Mouse (Mus musculus): Measurements from ENCODE around the gene Erich4. TPM values are rescaled to one million over a fixed set of nuclear protein-coding genes. Genes with fewer than 3 reads are reported as not detected.

The Erich4 gene
- polyA plus RNA-seq, 1 experiment: not detected

- Histone ChIP-seq H3K4me1 (ENCODE audit: control insufficient read depth, insufficient read depth, low read length) (no peaks in the 10 kb centered on the region), H3K27ac (ENCODE audit: insufficient read depth, low read length) (no peak overlapping the region), H3K4me3 (ENCODE audit: insufficient read depth, low read length) (no peak overlapping the region)
- TF ChIP-seq POLR2A (IDR thresholded peaks at IDR 0.05; ENCODE audit: low read depth, low read length) (no peak), CTCF (IDR thresholded peaks at IDR 0.05; ENCODE audit: borderline replicate concordance, insufficient read depth, low read length) (no peak)
These were observed 28.9 kb upstream of the Erich4 start for GRCm38 (mm10) chr7:25644631-25645030.

- no peaks in the 10 kb centered on the region for H3K4me1 ChIP-seq (ENCODE audit: control insufficient read depth, insufficient read depth, low read length)
- TF ChIP-seq POLR2A (IDR thresholded peaks at IDR 0.05; ENCODE audit: low read depth, low read length): no peak
- H3K4me3 ChIP-seq (ENCODE audit: insufficient read depth, low read length): no peak overlapping the region
- H3K27ac ChIP-seq (ENCODE audit: insufficient read depth, low read length): no peak overlapping the region
These were observed 28.4 kb upstream of the Erich4 start for GRCm38 (mm10) chr7:25644136-25644535.

GRCm38 (mm10) chr7:25639754-25640153 is 24.1 kb upstream of the Erich4 start:
- no peaks in the 10 kb centered on the region for H3K4me1 ChIP-seq (ENCODE audit: control insufficient read depth, insufficient read depth, low read length)
- no peak overlapping the region for H3K27ac ChIP-seq (ENCODE audit: insufficient read depth, low read length)
- TF ChIP-seq POLR2A (IDR thresholded peaks at IDR 0.05; ENCODE audit: low read depth, low read length) (no peak), CTCF (IDR thresholded peaks at IDR 0.05; ENCODE audit: borderline replicate concordance, insufficient read depth, low read length) (no peak)
- H3K4me3 ChIP-seq (ENCODE audit: insufficient read depth, low read length): no peak overlapping the region

- H3K4me3 ChIP-seq (ENCODE audit: insufficient read depth, low read length): no peak overlapping the region
- no peaks in the 10 kb centered on the region for H3K4me1 ChIP-seq (ENCODE audit: control insufficient read depth, insufficient read depth, low read length)
- H3K27ac ChIP-seq (ENCODE audit: insufficient read depth, low read length): no peak overlapping the region
- TF ChIP-seq CTCF (IDR thresholded peaks at IDR 0.05; ENCODE audit: borderline replicate concordance, insufficient read depth, low read length) (no peak), POLR2A (IDR thresholded peaks at IDR 0.05; ENCODE audit: low read depth, low read length) (no peak)
These were observed 21.4 kb upstream of the Erich4 start for GRCm38 (mm10) chr7:25637099-25637498.

- no peak overlapping the region for H3K4me3 ChIP-seq (ENCODE audit: insufficient read depth, low read length)
- TF ChIP-seq POLR2A (IDR thresholded peaks at IDR 0.05; ENCODE audit: low read depth, low read length): no peak
- TF ChIP-seq CTCF (IDR thresholded peaks at IDR 0.05; ENCODE audit: borderline replicate concordance, insufficient read depth, low read length): no peak
- H3K27ac ChIP-seq (ENCODE audit: insufficient read depth, low read length): no peak overlapping the region
- H3K4me1 ChIP-seq (ENCODE audit: control insufficient read depth, insufficient read depth, low read length): no peaks in the 10 kb centered on the region
These were observed 20.7 kb upstream of the Erich4 start for GRCm38 (mm10) chr7:25636373-25636772.

- no peak overlapping the region for H3K4me3 ChIP-seq (ENCODE audit: insufficient read depth, low read length)
- no peak overlapping the region for H3K27ac ChIP-seq (ENCODE audit: insufficient read depth, low read length)
- peaks cover under 1% of the 10 kb centered on the region; the same call in 1 of the 2 replicates for H3K4me1 ChIP-seq (ENCODE audit: control insufficient read depth, insufficient read depth, low read length)
- TF ChIP-seq CTCF (IDR thresholded peaks at IDR 0.05; ENCODE audit: borderline replicate concordance, insufficient read depth, low read length): no peak
- no peak for TF ChIP-seq POLR2A (IDR thresholded peaks at IDR 0.05; ENCODE audit: low read depth, low read length)
These were observed 17.0 kb upstream of the Erich4 start for GRCm38 (mm10) chr7:25632679-25633078.

GRCm38 (mm10) chr7:25628323-25628620 is 12.6 kb upstream of the Erich4 start:
- TF ChIP-seq CTCF (IDR thresholded peaks at IDR 0.05; ENCODE audit: borderline replicate concordance, insufficient read depth, low read length): no peak
- no peak for TF ChIP-seq POLR2A (IDR thresholded peaks at IDR 0.05; ENCODE audit: low read depth, low read length)
- Histone ChIP-seq H3K4me1 (ENCODE audit: control insufficient read depth, insufficient read depth, low read length) (peaks cover 3% of the 10 kb centered on the region; the same call in 1 of the 2 replicates), H3K27ac (ENCODE audit: insufficient read depth, low read length) (no peak overlapping the region), H3K4me3 (ENCODE audit: insufficient read depth, low read length) (no peak overlapping the region)

- Histone ChIP-seq H3K27ac (ENCODE audit: insufficient read depth, low read length) (no peak overlapping the region), H3K4me3 (ENCODE audit: insufficient read depth, low read length) (peak overlapping the region; percentile 21; the same call in 1 of the 2 replicates), H3K4me1 (ENCODE audit: control insufficient read depth, insufficient read depth, low read length) (peaks cover 3% of the 10 kb centered on the region; the same call in 1 of the 2 replicates)
- no peak for TF ChIP-seq CTCF (IDR thresholded peaks at IDR 0.05; ENCODE audit: borderline replicate concordance, insufficient read depth, low read length)
- TF ChIP-seq POLR2A (IDR thresholded peaks at IDR 0.05; ENCODE audit: low read depth, low read length): peak; percentile 47
These were observed 12.0 kb upstream of the Erich4 start for GRCm38 (mm10) chr7:25627431-25628322.

GRCm38 (mm10) chr7:25626509-25627430 is 11.1 kb upstream of the Erich4 start, which contains the start of gene B3gnt8:
Gene B3gnt8, plus strand, starts transcription at chr7:25626654.
- Histone ChIP-seq H3K4me1 (ENCODE audit: control insufficient read depth, insufficient read depth, low read length) (peaks cover 3% of the 10 kb centered on the region; the same call in 1 of the 2 replicates), H3K4me3 (ENCODE audit: insufficient read depth, low read length) (peak within 1 kb of the TSS; percentile 21; the same call in 1 of the 2 replicates), H3K27ac (ENCODE audit: insufficient read depth, low read length) (no peak within 1 kb of the TSS)
- TF ChIP-seq CTCF (IDR thresholded peaks at IDR 0.05; ENCODE audit: borderline replicate concordance, insufficient read depth, low read length): no peak
- TF ChIP-seq POLR2A (IDR thresholded peaks at IDR 0.05; ENCODE audit: low read depth, low read length): no peak

Measured in embryonic fibroblast, embryonic 13.5 days (primary cell).